Mouse (Mus musculus): ENCODE measurements around the gene Gna15. TPM values are rescaled to one million over a fixed set of nuclear protein-coding genes. Genes with fewer than 3 reads are reported as not detected.
A peak's percentile ranks its signal among the peaks of the same experiment; 100 is the strongest.

Gene Gna15
- polyA plus RNA-seq, 1 experiment, result not detected

DNA sequence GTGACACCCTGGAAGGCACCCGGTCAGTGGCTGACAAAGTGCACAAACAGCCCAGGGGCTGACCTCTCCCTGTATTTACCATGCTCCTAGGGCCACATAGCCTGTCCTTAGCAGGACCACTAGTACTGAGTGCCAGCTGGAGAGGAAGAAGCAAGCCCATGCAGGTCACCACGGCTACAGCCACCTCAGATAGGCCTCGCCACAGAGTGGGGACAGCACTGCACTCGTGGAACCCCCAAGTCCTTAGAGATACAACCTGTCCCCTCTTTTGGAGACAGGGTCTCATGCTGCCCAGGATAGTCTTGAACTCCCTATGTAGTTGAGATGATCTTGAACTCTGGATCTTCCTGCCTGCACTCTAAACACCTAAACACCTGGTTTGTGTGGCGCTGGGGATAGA, 17.3 kb upstream of the Gna15 start:
- Histone ChIP-seq H3K4me3 (no peak overlapping the region), H3ac (ENCODE audit: control insufficient read depth, insufficient read length) (no peak overlapping the region), H3K79me2 (ENCODE audit: control insufficient read depth, insufficient read depth) (peaks cover 71% of the 10 kb centered on the region), H3K36me3 (ENCODE audit: control insufficient read depth, insufficient read depth) (no peaks in the 10 kb centered on the region), H3K4me2 (ENCODE audit: low read depth) (peak overlapping the region; percentile 34), H3K27me3 (ENCODE audit: control insufficient read depth, insufficient read depth, insufficient read length) (no peaks in the 10 kb centered on the region)
- TF ChIP-seq TCF3 (IDR thresholded peaks at IDR 0.05; ENCODE audit: insufficient read length, low read depth), result no peak
- no peak for TF ChIP-seq CEBPB (IDR thresholded peaks at IDR 0.05; ENCODE audit: insufficient read depth, poor library complexity, severe bottlenecking)
- no peak for TF ChIP-seq POLR2AphosphoS2 (IDR thresholded peaks at IDR 0.05; ENCODE audit: insufficient read length, low read depth)
- TF ChIP-seq MYOG (IDR thresholded peaks at IDR 0.05; ENCODE audit: control insufficient read depth in 1 of 3, insufficient read depth in 1 of 3, insufficient read length in 2 of 3, low read depth in 2 of 3), result no peak

DNA sequence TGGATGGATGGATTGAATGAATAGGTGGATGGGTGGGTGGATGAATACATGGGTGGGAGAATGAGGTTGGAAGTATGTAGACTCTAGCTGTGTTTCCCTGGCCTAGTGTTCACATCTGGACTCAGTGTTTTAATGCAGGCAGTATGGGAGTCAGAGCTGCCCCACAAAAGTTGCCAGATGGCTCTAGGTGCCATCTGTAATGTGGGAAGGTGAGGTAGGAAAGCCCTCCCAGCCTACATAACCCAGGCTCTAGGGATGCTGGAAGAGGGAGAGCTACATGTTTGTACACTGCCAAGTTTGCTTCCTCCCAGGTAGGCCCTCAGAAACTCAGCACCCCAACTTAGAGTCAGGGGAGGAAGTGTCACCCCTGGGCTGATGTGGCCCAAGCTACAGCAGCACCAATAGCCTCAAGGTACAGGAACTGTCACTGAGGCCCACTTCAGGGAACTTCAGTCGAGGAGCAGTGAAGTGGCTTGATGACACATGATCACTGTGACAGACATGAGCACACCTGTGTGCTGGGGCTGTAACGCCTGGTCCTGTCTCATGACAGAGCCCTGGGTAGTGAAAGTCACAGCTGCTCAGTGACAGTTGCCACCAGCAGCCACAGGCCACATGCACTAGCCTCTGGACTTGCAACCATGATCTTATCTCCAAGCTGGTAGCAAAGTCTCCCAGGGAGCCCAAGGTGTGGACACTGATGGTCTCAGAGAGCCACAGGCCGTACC, 14.5 kb upstream of the Gna15 start:
- Histone ChIP-seq H3K27me3 (ENCODE audit: control insufficient read depth, insufficient read depth, insufficient read length) (no peaks in the 10 kb centered on the region), H3K79me2 (ENCODE audit: control insufficient read depth, insufficient read depth) (peaks cover 65% of the 10 kb centered on the region), H3K4me2 (ENCODE audit: low read depth) (no peak overlapping the region), H3ac (ENCODE audit: control insufficient read depth, insufficient read length) (no peak overlapping the region), H3K36me3 (ENCODE audit: control insufficient read depth, insufficient read depth) (no peaks in the 10 kb centered on the region), H3K4me3 (no peak overlapping the region)
- TF ChIP-seq MYOG (IDR thresholded peaks at IDR 0.05; ENCODE audit: control insufficient read depth in 1 of 3, insufficient read depth in 1 of 3, insufficient read length in 2 of 3, low read depth in 2 of 3), result peak in 1 of 3 experiments; percentile 72
- TF ChIP-seq REST (IDR thresholded peaks at IDR 0.05; ENCODE audit: insufficient read depth, insufficient read length), result no peak
- TF ChIP-seq MYOD1 (IDR thresholded peaks at IDR 0.05; ENCODE audit: control insufficient read depth in 1 of 3, insufficient read length in 2 of 3, low read depth in 2 of 3), result peak in 2 of 3 experiments; percentile 6 to 35
- peak; percentile 15 for TF ChIP-seq TCF3 (IDR thresholded peaks at IDR 0.05; ENCODE audit: insufficient read length, low read depth)

DNA sequence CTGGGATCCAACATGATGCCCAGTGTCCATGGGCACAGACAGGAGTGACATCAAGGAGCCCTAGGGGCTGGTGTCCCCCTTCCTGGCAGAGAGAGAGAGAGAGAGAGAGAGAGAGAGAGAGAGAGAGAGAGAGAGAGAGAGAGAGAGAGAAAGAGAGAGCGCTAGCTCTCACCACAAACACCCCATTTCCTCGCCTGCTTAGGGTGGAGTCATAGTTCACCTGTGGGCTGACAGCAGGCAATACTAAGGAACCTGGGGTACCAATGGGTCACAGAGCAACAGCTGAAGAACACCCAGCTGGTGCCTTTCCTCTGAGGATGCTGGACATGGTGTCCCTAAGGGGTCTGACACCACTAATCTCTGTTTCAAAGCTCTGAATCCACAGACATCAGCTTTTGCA, 13.4 kb upstream of the Gna15 start:
- Histone ChIP-seq H3K4me3 (no peak overlapping the region), H3K27me3 (ENCODE audit: control insufficient read depth, insufficient read depth, insufficient read length) (no peaks in the 10 kb centered on the region), H3ac (ENCODE audit: control insufficient read depth, insufficient read length) (no peak overlapping the region), H3K4me2 (ENCODE audit: low read depth) (no peak overlapping the region), H3K36me3 (ENCODE audit: control insufficient read depth, insufficient read depth) (no peaks in the 10 kb centered on the region), H3K79me2 (ENCODE audit: control insufficient read depth, insufficient read depth) (peaks cover 54% of the 10 kb centered on the region)
- no peak for TF ChIP-seq TCF12 (IDR thresholded peaks at IDR 0.05; ENCODE audit: insufficient read depth, poor library complexity, severe bottlenecking)
- no peak for TF ChIP-seq TCF3 (IDR thresholded peaks at IDR 0.05; ENCODE audit: insufficient read length, low read depth)
- TF ChIP-seq SRF (IDR thresholded peaks at IDR 0.05; ENCODE audit: control insufficient read depth, insufficient read length, low read depth), result no peak
- no peak for TF ChIP-seq POLR2A (IDR thresholded peaks at IDR 0.05; ENCODE audit: insufficient read length, low read depth)
- TF ChIP-seq USF1 (IDR thresholded peaks at IDR 0.05; ENCODE audit: low read depth), result no peak
- TF ChIP-seq REST (IDR thresholded peaks at IDR 0.05; ENCODE audit: insufficient read depth, insufficient read length), result no peak
- TF ChIP-seq E2F4 (IDR thresholded peaks at IDR 0.05; ENCODE audit: insufficient read depth), result no peak
- no peak for TF ChIP-seq MYOG (IDR thresholded peaks at IDR 0.05; ENCODE audit: control insufficient read depth in 1 of 3, insufficient read depth in 1 of 3, insufficient read length in 2 of 3, low read depth in 2 of 3)
- TF ChIP-seq MAX (IDR thresholded peaks at IDR 0.05; ENCODE audit: low read depth), result no peak
- no peak for TF ChIP-seq MYOD1 (IDR thresholded peaks at IDR 0.05; ENCODE audit: control insufficient read depth in 1 of 3, insufficient read length in 2 of 3, low read depth in 2 of 3)
- no peak for TF ChIP-seq POLR2AphosphoS2 (IDR thresholded peaks at IDR 0.05; ENCODE audit: insufficient read length, low read depth)
- no peak for TF ChIP-seq CEBPB (IDR thresholded peaks at IDR 0.05; ENCODE audit: insufficient read depth, poor library complexity, severe bottlenecking)

DNA sequence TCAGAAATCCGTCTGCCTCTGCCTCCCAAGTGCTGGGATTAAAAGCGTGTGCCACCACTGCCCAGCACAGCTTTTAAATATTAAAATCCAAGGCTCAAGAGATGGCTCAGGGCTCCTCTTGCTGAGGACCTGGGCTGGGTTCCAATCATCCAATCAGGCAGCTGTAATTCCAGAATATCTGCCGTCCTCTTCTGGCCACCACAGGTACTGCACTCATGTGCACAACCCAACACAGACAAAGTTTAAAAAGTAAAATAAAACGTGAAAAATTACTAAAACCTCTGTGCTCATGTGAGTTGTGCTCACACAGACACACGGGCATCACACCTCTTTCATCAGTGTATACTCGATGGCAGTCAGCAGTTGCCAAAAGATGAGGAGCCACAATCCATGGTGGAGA, 12.7 kb upstream of the Gna15 start:
- H3K79me2 ChIP-seq (ENCODE audit: control insufficient read depth, insufficient read depth), result peaks cover 47% of the 10 kb centered on the region
- no peak overlapping the region for H3K4me3 ChIP-seq
- H3K36me3 ChIP-seq (ENCODE audit: control insufficient read depth, insufficient read depth), result no peaks in the 10 kb centered on the region
- H3K4me2 ChIP-seq (ENCODE audit: low read depth), result no peak overlapping the region
- no peaks in the 10 kb centered on the region for H3K27me3 ChIP-seq (ENCODE audit: control insufficient read depth, insufficient read depth, insufficient read length)
- no peak for TF ChIP-seq CEBPB (IDR thresholded peaks at IDR 0.05; ENCODE audit: insufficient read depth, poor library complexity, severe bottlenecking)
- TF ChIP-seq TCF3 (IDR thresholded peaks at IDR 0.05; ENCODE audit: insufficient read length, low read depth), result no peak
- TF ChIP-seq POLR2AphosphoS2 (IDR thresholded peaks at IDR 0.05; ENCODE audit: insufficient read length, low read depth), result no peak
- TF ChIP-seq POLR2A (IDR thresholded peaks at IDR 0.05; ENCODE audit: insufficient read length, low read depth), result no peak
- TF ChIP-seq SRF (IDR thresholded peaks at IDR 0.05; ENCODE audit: control insufficient read depth, insufficient read length, low read depth), result no peak
- TF ChIP-seq E2F4 (IDR thresholded peaks at IDR 0.05; ENCODE audit: insufficient read depth), result no peak
- TF ChIP-seq REST (IDR thresholded peaks at IDR 0.05; ENCODE audit: insufficient read depth, insufficient read length), result no peak
- TF ChIP-seq MYOG (IDR thresholded peaks at IDR 0.05; ENCODE audit: control insufficient read depth in 1 of 3, insufficient read depth in 1 of 3, insufficient read length in 2 of 3, low read depth in 2 of 3), result no peak
- TF ChIP-seq USF1 (IDR thresholded peaks at IDR 0.05; ENCODE audit: low read depth), result no peak
- no peak for TF ChIP-seq MYOD1 (IDR thresholded peaks at IDR 0.05; ENCODE audit: control insufficient read depth in 1 of 3, insufficient read length in 2 of 3, low read depth in 2 of 3)
- TF ChIP-seq MAX (IDR thresholded peaks at IDR 0.05; ENCODE audit: low read depth), result no peak
- TF ChIP-seq TCF12 (IDR thresholded peaks at IDR 0.05; ENCODE audit: insufficient read depth, poor library complexity, severe bottlenecking), result no peak
- no peak overlapping the region for H3ac ChIP-seq (ENCODE audit: control insufficient read depth, insufficient read length)

- no peak overlapping the region for H3K4me3 ChIP-seq
- no peaks in the 10 kb centered on the region for H3K27me3 ChIP-seq (ENCODE audit: control insufficient read depth, insufficient read depth, insufficient read length)
- TF ChIP-seq MYOD1 (IDR thresholded peaks at IDR 0.05; ENCODE audit: control insufficient read depth in 1 of 3, insufficient read length in 2 of 3, low read depth in 2 of 3) (no peak), MAX (IDR thresholded peaks at IDR 0.05; ENCODE audit: low read depth) (no peak), REST (IDR thresholded peaks at IDR 0.05; ENCODE audit: insufficient read depth, insufficient read length) (no peak), POLR2AphosphoS2 (IDR thresholded peaks at IDR 0.05; ENCODE audit: insufficient read length, low read depth) (no peak), TCF12 (IDR thresholded peaks at IDR 0.05; ENCODE audit: insufficient read depth, poor library complexity, severe bottlenecking) (no peak), POLR2A (IDR thresholded peaks at IDR 0.05; ENCODE audit: insufficient read length, low read depth) (no peak), E2F4 (IDR thresholded peaks at IDR 0.05; ENCODE audit: insufficient read depth) (no peak), MYOG (IDR thresholded peaks at IDR 0.05; ENCODE audit: control insufficient read depth in 1 of 3, insufficient read depth in 1 of 3, insufficient read length in 2 of 3, low read depth in 2 of 3) (no peak), SRF (IDR thresholded peaks at IDR 0.05; ENCODE audit: control insufficient read depth, insufficient read length, low read depth) (no peak), CEBPB (IDR thresholded peaks at IDR 0.05; ENCODE audit: insufficient read depth, poor library complexity, severe bottlenecking) (no peak), TCF3 (IDR thresholded peaks at IDR 0.05; ENCODE audit: insufficient read length, low read depth) (no peak)
- H3K79me2 ChIP-seq (ENCODE audit: control insufficient read depth, insufficient read depth), result peaks cover 28% of the 10 kb centered on the region
- no peak overlapping the region for H3ac ChIP-seq (ENCODE audit: control insufficient read depth, insufficient read length)
- no peak overlapping the region for H3K4me2 ChIP-seq (ENCODE audit: low read depth)
- H3K36me3 ChIP-seq (ENCODE audit: control insufficient read depth, insufficient read depth), result no peaks in the 10 kb centered on the region
These were observed 10.8 kb upstream of the Gna15 start for GRCm38 (mm10) chr10:81534826-81535225.

Measured in myocyte (in vitro differentiated cells).